Mouse (Mus musculus) E14TG2a.4 (cell line): Measurements from ENCODE around the gene Prep.
A peak's percentile ranks its signal among the peaks of the same experiment; 100 is the strongest.

Experiments used
- H3K27me3 ChIP-seq: 2 replicates; pipeline ENCODE4 v1.6.1; 2014; ENCODE audit warnings: low read length, control low read depth; ENCODE audit not compliant: insufficient read depth
- H3K36me3 ChIP-seq: 2 replicates; pipeline ENCODE4 v1.6.1; 2014; ENCODE audit warnings: low read length, control low read depth; ENCODE audit not compliant: insufficient read depth
- H3K4me1 ChIP-seq: replicated peaks from 2 replicates; pipeline ENCODE4 v1.6.1; 2014; ENCODE audit warnings: low read depth, low read length, control low read depth
- H3K4me3 ChIP-seq: replicated peaks from 2 replicates; pipeline ENCODE4 v1.5.1; 2014; ENCODE audit warnings: mild to moderate bottlenecking, low read length
- H3K9me3 ChIP-seq: 2 replicates; pipeline ENCODE4 v1.6.1; 2014; ENCODE audit warnings: low read length, control low read depth
- CTCF ChIP-seq: conservative IDR thresholded peaks from 2 replicates; pipeline ENCODE4 v1.5.1; 2014; ENCODE audit warnings: low read length
- NANOG ChIP-seq: IDR thresholded peaks from 2 replicates; pipeline ENCODE4 v1.6.1; 2014; ENCODE audit warnings: borderline replicate concordance, low read length, mixed read lengths
- POU5F1 ChIP-seq: IDR thresholded peaks from 2 replicates; pipeline ENCODE4 v1.6.1; 2014; ENCODE audit warnings: low read length, borderline replicate concordance

The Prep gene

DNA sequence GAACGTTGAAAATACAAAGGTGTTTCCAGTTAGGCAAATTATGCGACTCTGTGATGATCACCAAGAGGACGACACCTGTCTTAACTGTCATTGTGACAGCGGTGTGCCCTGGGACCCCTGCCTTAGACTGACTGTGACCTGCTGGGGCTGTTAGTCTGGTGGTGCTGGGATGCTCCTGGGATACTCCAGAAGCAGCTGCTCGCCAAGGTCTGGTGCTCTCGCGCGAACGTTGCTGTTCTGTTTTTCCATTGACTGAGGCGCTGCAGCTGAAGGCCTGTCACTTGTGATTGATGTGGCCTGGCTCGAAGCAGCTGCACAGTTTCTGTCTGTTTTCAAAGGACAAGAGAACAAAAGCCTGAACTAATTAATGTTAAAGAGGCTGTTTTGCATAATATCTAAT lies 36.2 kb downstream of the Prep start:
- Histone ChIP-seq H3K36me3 (peaks cover 60% of the 10 kb centered on the region), H3K9me3 (no peaks in the 10 kb centered on the region; the same call in 1 of the 2 replicates), H3K4me1 (peaks cover 13% of the 10 kb centered on the region), H3K27me3 (no peaks in the 10 kb centered on the region), H3K4me3 (no peak overlapping the region)
- no peak for TF ChIP-seq POU5F1
- no peak for TF ChIP-seq NANOG
- no peak for TF ChIP-seq CTCF

DNA sequence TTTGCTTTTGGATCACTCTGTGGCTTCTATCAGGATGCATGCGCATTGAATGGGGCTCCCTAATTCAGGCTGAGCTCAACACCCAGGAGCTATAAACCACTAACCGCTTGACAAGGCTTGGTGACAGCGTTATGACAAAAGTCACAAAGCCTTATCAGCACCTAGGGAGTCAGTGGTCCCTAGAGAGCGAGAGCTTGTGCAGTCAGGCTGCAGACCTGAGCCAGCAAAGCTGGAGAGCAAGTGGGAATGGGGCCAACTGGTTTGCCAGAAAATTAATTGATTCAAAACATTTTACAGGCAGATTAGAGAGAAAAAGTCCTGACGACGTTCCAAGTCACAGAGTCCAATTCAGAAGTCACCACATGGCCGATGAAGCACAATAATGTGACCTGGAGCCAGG lies 37.1 kb downstream of the Prep start:
- Histone ChIP-seq H3K4me3 (no peak overlapping the region), H3K27me3 (no peaks in the 10 kb centered on the region), H3K36me3 (peaks cover 60% of the 10 kb centered on the region), H3K9me3 (no peaks in the 10 kb centered on the region; the same call in 1 of the 2 replicates), H3K4me1 (peaks cover 7% of the 10 kb centered on the region)
- TF ChIP-seq CTCF, result no peak
- no peak for TF ChIP-seq POU5F1
- TF ChIP-seq NANOG, result no peak

DNA sequence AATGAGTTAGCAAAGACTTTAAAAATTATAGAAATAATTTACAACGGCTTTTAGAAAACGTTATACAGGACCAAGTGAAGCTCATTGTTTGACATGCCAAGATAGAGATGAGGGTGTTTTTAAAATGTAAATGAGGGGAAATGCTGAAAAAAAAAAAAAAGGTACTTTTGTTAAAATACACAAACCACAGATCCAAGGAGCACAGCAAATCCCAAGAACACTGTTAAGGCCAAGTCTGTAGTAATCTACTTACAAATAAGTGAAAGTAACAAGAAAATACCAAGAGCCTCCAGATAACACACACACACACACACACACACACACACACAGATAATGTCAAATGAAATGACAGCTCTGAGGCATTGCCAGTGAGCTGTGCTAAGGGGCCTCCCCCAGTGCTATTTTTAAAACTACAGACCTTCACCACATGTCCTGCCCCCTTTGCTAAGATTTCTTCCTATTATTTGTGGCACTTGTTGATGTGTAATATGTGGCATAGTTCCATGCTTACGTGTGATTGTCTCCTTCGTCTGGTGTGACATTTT lies 37.6 kb downstream of the Prep start:
- H3K9me3 ChIP-seq, result no peaks in the 10 kb centered on the region
- H3K4me3 ChIP-seq, result no peak overlapping the region
- peaks cover 60% of the 10 kb centered on the region for H3K36me3 ChIP-seq
- H3K4me1 ChIP-seq, result peaks cover 7% of the 10 kb centered on the region
- no peak for TF ChIP-seq CTCF
- H3K27me3 ChIP-seq, result no peaks in the 10 kb centered on the region

DNA sequence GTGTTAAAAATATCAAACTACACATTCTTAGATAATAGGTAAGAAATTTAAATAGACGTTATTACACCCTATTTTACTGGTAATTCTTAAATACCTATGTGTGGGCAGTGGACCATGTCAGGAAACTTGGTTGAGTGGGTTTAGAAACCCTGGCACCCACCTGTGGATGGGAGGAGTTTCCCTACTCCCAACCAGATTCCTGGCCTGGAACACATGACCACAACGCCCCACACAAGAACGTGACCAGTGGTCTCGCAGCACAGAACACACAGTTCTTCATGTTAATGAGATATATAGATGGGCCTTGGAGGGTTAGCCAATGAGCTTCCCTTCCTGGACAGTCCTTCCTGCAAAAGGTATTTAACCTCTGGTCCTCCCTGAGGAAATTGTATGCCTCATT lies 39.5 kb downstream of the Prep start:
- H3K36me3 ChIP-seq, result peaks cover 62% of the 10 kb centered on the region
- TF ChIP-seq POU5F1, result no peak
- TF ChIP-seq CTCF, result no peak
- TF ChIP-seq NANOG, result no peak

DNA sequence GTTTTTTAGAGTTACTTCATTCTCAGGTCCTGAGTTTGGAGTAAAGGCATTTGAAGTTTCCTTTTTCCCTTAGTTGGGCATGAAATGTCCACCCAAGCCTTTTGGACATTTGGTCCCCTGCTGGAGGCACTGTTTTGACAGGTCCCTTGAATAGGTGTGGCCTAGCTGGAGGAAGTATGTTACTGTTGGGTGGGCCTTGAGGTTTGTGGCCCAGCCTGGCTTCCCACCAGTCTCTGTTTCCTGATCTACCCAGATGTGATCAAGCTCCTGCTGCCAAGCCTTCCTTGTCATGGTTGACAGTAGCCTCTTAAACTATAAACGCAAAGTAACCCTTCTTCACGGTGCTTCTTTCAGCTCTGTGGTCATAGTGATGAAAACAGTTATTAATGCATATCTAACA lies 40.3 kb downstream of the Prep start:
- Histone ChIP-seq H3K9me3 (no peaks in the 10 kb centered on the region), H3K4me1 (no peaks in the 10 kb centered on the region), H3K27me3 (no peaks in the 10 kb centered on the region), H3K4me3 (no peak overlapping the region), H3K36me3 (peaks cover 66% of the 10 kb centered on the region)
- TF ChIP-seq NANOG (no peak), CTCF (no peak)

More for the DNA sequence above, 39.5 kb downstream of the Prep start:
- Histone ChIP-seq H3K9me3 (no peaks in the 10 kb centered on the region), H3K4me3 (no peak overlapping the region), H3K27me3 (no peaks in the 10 kb centered on the region), H3K4me1 (no peaks in the 10 kb centered on the region)

DNA sequence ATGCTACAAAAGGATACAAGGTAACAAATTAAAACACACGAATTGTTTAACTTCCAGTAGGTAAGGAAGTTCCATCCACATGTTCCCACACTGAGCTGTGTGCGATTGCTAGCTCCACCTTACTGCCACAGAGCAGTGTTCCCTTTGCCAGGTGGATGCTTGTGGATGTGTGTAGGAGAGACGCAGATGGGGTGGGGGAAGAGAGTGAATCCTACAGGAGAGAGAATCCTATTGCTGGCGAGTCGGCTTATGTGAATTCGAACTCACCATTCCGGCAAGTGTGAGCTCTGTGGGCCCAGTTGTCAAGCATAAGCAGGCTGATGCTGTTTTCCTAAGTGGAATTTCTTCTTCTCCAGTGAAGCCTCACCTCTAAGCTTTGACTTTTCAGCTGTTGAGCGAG lies 42.0 kb downstream of the Prep start:
- Histone ChIP-seq H3K4me3 (no peak overlapping the region), H3K9me3 (no peaks in the 10 kb centered on the region), H3K27me3 (no peaks in the 10 kb centered on the region), H3K36me3 (peaks cover 73% of the 10 kb centered on the region), H3K4me1 (no peaks in the 10 kb centered on the region)
- no peak for TF ChIP-seq CTCF
- TF ChIP-seq NANOG, result no peak
- no peak for TF ChIP-seq POU5F1

DNA sequence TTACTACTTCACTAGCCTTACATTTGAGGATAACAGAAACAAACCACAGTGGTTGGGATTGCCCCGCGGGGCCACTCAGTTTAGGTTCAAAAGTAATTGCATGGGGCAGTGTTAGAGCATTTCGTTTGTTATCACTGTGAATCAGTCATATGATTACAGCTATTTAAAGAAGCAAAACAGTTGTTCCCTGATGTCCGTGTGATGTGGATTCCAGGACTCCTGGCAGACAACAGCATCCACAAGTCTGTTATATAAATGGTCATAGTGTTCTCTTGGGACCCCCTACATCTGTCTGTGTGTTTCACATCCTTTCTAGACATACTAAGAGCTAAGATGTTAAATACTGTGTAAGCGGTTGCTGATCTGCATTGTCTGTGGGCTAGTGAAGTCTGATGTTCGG lies 43.0 kb downstream of the Prep start:
- H3K9me3 ChIP-seq, result no peaks in the 10 kb centered on the region
- no peaks in the 10 kb centered on the region for H3K27me3 ChIP-seq
- H3K4me1 ChIP-seq, result no peaks in the 10 kb centered on the region
- no peak overlapping the region for H3K4me3 ChIP-seq
- H3K36me3 ChIP-seq, result peaks cover 80% of the 10 kb centered on the region
- TF ChIP-seq CTCF, result no peak
- no peak for TF ChIP-seq NANOG
- no peak for TF ChIP-seq POU5F1

DNA sequence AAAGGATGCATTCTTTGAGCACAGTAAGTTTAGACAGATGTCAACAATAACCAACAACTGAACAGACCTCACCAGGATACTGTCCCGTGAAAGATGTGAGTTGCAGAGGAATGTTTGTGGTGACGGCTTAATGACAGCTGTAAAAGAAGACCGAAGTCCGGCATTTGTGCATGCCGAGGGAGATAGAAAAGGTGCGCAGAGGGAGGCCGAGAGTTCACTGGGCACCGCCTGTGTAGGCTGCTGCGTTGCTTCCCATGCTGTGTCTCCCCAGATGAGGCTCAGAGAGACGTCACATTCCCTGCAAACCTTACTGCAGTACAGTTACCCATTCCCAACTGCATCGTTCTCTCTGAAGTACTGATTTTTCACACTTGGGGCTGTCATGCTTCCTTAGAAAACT lies 45.9 kb downstream of the Prep start:
- Histone ChIP-seq H3K27me3 (no peaks in the 10 kb centered on the region), H3K9me3 (peaks cover 8% of the 10 kb centered on the region), H3K36me3 (peaks cover 91% of the 10 kb centered on the region), H3K4me1 (no peaks in the 10 kb centered on the region), H3K4me3 (no peak overlapping the region)
- TF ChIP-seq POU5F1 (no peak), CTCF (no peak), NANOG (no peak)

DNA sequence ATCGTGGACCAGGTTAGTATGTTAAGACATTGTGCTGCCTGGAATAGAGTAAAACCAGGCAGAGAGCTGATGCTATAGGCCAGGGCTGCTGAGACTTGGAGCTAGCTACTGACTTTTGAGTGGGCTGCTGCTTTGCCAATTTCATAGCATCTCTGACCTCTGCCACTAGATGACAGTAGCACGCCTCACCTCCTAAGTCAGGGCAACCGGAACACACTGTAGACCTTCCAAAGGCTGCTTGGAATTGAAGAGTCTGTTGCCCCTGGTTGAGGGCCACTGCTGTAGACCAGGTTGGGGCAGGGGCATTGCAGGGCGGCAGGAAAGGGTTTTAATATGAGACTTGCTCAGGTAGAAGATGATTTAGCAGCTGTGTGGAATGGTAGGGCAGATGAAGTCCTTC lies 47.5 kb downstream of the Prep start:
- Histone ChIP-seq H3K36me3 (peaks cover 91% of the 10 kb centered on the region), H3K27me3 (no peaks in the 10 kb centered on the region), H3K4me1 (no peaks in the 10 kb centered on the region)

More for the DNA sequence above, 47.5 kb downstream of the Prep start:
- H3K4me3 ChIP-seq, result no peak overlapping the region
- peak; percentile 41 for TF ChIP-seq CTCF
- no peak for TF ChIP-seq POU5F1
- no peak for TF ChIP-seq NANOG
- H3K9me3 ChIP-seq, result peaks cover 8% of the 10 kb centered on the region
